Mouse (Mus musculus) cerebellum, adult (tissue): Measurements from ENCODE around the gene Sppl2b.
A peak's percentile ranks its signal among the peaks of the same experiment; 100 is the strongest.
"Not testable (repeated sequence)": the region's sequence is repeated elsewhere in the genome, so short reads cannot be mapped to it uniquely, and the experiment has no call there.

ENCODE experiments used
- ATAC-seq: cut with Nextera tagmentation; 2 replicates; pipeline ENCODE4 v1.9.2; 2017; ENCODE audit warnings: mild to moderate bottlenecking, moderate library complexity, mixed read lengths; ENCODE audit not compliant: insufficient number of reproducible peaks, low FRiP score, low TSS enrichment

The Sppl2b gene

GRCm38 (mm10) chr10:80823316-80823715, 31.8 kb upstream of the Sppl2b start:
- no peak for ATAC-seq

- no peak for ATAC-seq
Observed at GRCm38 (mm10) chr10:80823847-80824643, 31.0 kb upstream of the Sppl2b start.

GRCm38 (mm10) chr10:80824827-80825226, 30.2 kb upstream of the Sppl2b start:
- no peak for ATAC-seq

DNA sequence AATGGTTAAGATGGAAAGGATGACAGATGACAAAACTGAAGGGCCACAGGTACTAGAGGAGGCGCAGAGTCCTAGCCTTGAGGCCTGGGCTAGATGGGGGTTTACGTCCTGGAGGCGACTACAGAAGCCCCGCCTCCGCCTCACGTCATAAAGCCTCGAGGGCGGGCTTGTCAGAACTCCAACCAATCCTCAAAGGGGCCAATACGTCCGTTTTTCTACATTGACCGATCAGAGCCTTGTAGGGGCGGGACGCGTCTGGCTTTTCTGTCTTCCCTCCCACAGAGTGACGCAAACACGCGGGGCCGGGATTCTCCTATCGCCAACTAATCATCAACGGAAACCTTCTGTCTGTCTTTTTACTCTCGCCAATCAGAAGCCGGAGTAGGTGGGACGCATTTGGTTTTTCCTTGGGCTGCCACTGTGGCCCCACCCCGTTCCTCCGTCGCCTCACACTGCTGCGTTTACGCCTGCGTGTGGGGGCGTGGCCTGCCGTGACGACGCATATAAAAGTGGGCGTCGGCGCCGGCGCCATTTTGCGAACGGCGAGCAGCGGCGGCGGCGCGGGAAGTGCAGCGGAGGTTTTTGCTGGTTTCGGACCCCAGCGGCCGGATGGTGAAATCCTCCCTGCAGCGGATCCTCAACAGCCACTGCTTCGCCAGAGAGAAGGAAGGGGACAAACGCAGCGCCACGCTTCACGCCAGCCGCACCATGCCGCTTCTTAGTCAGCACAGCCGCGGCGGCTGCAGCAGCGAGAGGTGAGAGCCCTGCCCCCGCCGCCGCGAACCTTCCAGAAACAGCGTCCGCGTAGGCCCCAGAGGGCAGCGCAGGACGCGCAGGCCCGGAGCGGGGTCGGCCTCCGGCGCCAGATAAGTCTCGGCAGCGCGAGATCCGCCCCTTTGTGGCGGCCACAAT, 28.7 kb upstream of the Sppl2b start, which contains the start of gene Oaz1:
Gene Oaz1, plus strand, starts transcription at position 506 of the 912 bp plus-strand sequence.
- ATAC-seq: peak; percentile 95

- no peak for ATAC-seq
Observed at GRCm38 (mm10) chr10:80827063-80827869, 27.8 kb upstream of the Sppl2b start.

GRCm38 (mm10) chr10:80827870-80828420, 27.1 kb upstream of the Sppl2b start:
- ATAC-seq: no peak

DNA sequence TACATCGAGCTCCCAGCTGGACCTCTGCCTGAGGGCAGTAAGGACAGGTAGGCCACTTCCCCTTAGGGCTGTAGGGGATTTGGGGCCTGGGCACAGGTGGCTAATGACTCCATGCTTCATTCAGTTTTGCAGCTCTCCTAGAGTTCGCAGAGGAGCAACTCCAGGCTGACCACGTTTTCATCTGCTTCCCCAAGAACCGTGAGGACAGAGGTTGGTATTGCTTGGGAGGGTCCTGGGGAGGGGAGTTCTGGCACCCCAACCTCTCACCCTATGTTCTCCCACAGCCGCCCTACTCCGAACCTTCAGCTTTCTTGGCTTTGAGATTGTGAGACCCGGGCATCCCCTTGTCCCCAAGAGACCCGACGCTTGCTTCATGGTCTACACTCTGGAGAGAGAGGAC, 26.5 kb upstream of the Sppl2b start:
- not testable (repeated sequence) for ATAC-seq

DNA sequence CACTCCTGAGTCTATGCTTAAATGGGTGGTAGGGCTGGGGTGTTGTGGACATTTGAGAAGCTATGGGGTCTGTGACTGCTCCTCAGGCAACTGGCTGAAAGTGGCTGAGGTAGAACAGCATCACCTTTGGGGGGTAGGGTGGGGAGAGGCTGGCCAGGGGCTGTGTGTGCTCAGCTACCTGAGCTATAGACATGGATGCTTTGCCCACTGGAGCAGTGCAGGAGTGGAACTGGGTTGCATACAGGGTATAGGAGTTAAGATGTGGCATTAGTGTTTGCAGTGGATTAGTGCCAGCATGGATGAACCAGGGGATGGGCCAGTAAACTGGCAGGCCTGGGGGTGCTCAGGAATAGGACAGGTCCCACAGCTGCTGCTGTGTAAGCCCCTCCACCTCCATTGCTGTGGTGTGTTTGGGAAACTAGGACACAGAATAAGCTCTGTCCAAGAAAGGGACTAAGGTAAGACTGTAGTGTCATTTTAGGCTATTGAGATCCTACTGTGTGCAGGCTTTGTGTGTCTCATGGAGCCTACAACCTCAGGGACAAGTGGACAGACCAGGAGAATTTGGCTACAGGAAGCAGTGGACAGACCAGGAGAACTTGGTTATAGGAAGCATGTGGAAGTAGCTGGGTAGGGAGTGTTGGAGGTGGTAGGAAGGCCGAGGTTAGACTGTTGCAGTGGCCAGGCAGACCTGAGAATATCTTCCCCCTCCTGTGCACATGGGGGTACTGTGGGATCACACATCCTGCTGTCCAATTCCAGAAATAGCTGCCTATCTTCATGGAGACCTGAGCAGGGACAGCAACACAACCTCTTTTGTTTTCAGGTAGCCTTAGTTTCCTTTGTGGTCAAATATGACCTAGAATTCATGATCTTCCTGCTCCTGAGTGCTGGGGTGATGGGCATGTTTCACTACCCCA, 25.5 kb upstream of the Sppl2b start:
- ATAC-seq: no peak

GRCm38 (mm10) chr10:80831136-80831535, 23.9 kb upstream of the Sppl2b start:
- ATAC-seq: no peak

DNA sequence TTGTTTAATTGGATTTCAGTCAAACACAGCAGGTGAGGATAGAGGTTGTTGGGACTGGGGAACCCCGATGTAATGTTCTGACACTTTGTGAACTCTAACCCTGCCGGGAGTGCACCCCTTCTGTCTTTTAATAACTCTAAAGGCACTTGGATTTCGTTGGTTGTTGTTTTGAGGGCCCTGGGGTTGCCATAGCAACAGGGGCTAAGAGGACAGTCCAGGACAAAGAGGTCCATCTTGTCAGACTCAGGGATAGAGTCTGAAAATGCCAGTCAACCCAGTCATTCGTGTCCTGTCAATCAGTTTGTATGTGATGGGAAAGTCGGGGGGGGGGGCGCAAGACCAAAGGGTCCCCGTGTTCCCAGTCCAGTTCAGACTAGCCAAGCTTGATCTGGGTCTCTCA, 22.3 kb upstream of the Sppl2b start:
- ATAC-seq: no peak

- ATAC-seq: no peak
Observed at GRCm38 (mm10) chr10:80835617-80836016, 19.5 kb upstream of the Sppl2b start.

- no peak for ATAC-seq
Observed at GRCm38 (mm10) chr10:80836949-80837379, 18.1 kb upstream of the Sppl2b start.

GRCm38 (mm10) chr10:80837827-80838226, 17.2 kb upstream of the Sppl2b start:
- ATAC-seq: peak; percentile 33; the same call in 1 of the 2 replicates

- ATAC-seq: no peak
Observed at GRCm38 (mm10) chr10:80838346-80838912, 16.6 kb upstream of the Sppl2b start.

DNA sequence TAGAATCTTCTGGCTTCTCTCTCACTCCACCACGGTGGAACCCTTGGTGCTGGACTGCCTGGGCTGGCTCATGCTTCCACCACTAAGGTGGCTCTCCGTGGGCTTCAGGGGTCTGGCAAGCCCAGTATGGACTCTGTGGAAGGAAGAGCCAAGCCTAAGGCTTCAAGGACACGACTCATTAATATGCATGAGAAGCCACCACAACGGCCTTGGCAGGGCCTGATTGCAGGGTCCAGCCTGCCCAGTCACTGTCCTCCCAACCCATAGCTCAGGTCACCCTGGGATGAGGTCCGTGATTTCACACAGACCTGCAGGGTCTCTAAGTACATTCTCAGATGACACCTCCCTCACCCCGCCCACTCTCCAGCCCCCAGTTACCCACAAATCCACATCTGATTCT, 15.2 kb upstream of the Sppl2b start:
- ATAC-seq: no peak

DNA sequence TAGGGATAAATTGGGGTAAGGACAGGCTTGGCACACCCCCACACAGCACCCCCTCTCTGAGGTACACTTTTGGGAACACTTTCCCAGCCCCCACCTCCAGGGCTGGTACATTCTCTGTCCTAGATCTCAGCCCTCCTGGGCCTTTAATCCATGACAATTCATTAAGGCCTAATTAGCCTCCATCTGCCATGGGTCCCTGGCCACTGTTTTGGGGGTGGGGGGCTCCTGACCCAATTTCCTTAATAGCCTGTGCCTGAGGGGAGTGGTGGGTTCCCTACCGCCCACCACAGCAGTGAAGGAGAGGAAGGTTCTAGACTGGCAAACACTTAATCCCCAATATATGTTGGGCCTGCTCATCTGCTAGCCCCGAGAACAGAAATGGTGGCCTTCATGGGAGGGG, 13.4 kb upstream of the Sppl2b start:
- ATAC-seq: no peak

DNA sequence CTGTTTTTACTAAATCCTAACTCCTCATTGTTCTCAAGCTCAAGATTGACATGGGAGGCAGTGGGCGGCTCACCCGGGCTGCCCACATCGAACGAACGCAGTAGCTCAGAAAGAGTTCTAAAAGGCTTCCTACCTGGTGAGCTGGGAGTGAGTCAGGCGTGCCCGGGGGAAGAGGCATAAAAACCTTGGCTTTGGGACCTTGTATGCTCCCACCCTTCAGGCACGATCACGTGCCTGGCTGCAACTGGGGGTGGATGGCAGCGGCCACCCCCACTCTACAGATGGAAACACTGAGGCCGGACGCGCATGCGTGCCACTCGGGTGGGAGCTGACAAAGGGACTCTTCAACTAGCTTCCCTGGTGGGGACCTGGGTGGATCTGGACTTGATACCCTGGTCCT, 12.7 kb upstream of the Sppl2b start:
- ATAC-seq: no peak

DNA sequence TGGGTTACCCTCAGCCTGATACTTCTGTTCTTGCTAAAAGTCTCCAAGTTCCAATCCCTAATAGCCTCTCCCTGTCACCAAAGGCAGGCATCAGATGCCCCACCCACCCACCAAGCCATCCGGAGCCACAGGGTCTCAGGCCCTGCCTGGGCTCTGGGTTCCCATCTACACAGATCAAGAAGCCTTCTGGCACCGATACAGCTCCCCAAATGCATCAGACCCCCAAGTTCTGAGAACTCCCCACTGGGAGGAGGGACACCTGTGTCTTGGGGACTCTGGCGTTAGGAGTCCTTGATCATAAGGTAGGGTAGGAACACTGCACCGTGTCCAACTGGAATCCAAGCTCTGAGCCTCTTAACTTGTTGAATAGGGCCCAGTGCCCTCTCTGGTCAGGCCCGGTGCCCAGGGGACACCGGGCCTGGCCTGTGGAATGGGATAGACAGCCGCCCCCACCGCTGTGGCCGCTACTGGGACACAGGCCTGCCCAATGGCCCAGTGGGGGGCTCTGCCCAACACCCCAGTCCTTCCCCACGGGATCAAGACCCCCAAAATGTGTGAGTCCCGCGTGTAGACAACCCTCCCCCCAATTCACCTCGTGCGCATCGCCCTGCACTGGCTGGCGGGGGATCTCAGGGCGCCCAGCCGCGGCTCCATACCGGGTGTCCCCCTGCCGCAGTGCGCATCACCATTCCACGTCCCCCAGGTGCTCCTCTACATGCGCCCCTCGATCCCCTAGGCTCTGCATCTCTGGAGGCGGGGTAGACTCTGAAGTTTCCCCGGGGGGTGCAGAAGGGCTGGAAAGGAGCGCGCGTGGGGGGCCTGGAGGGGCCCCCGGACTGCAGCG, 11.8 kb upstream of the Sppl2b start:
- no peak for ATAC-seq
